Mouse (Mus musculus): ENCODE data around the gene Grin3a. TPM values are rescaled to one million over a fixed set of nuclear protein-coding genes. Genes with fewer than 3 reads are reported as not detected.
"Not testable (repeated sequence)": the region's sequence is repeated elsewhere in the genome, so short reads cannot be mapped to it uniquely, and the experiment has no call there.

Grin3a gene
- polyA plus RNA-seq, 1 experiment from 2014 or later = 39.3 TPM

- H3K27me3 ChIP-seq (ENCODE audit: control insufficient read depth, insufficient read depth, low read length) = no peaks in the 10 kb centered on the region
- WGBS = 97% methylated on average over 9 of the region's 9 CpGs
- H3K9me3 ChIP-seq (ENCODE audit: control insufficient read depth, low read length) = no peaks in the 10 kb centered on the region
- H3K4me1 ChIP-seq (ENCODE audit: control insufficient read depth, insufficient read depth, low read length) = no peaks in the 10 kb centered on the region
- no peak overlapping the region for H3K27ac ChIP-seq (ENCODE audit: low read depth, low read length)
- peaks cover 16% of the 10 kb centered on the region for H3K36me3 ChIP-seq (ENCODE audit: control insufficient read depth, insufficient read depth, low read length)
- H3K9ac ChIP-seq (replicated peaks; ENCODE audit: low read depth, low read length) = no peak overlapping the region
- no peak overlapping the region for H3K4me3 ChIP-seq (ENCODE audit: low read depth, low read length)
- H3K4me2 ChIP-seq (ENCODE audit: low read depth, low read length) = no peak overlapping the region
- no peak for ATAC-seq (ENCODE audit: low read depth)
Measured at GRCm38 (mm10) chr4:49661664-49662063, 183.9 kb downstream of the Grin3a start.

- Histone ChIP-seq H3K4me2 (ENCODE audit: low read depth, low read length) (no peak overlapping the region), H3K9ac (replicated peaks; ENCODE audit: low read depth, low read length) (no peak overlapping the region), H3K9me3 (ENCODE audit: control insufficient read depth, low read length) (no peaks in the 10 kb centered on the region), H3K4me3 (ENCODE audit: low read depth, low read length) (no peak overlapping the region), H3K27me3 (ENCODE audit: control insufficient read depth, insufficient read depth, low read length) (no peaks in the 10 kb centered on the region), H3K27ac (ENCODE audit: low read depth, low read length) (no peak overlapping the region), H3K36me3 (ENCODE audit: control insufficient read depth, insufficient read depth, low read length) (peaks cover 33% of the 10 kb centered on the region), H3K4me1 (ENCODE audit: control insufficient read depth, insufficient read depth, low read length) (no peaks in the 10 kb centered on the region)
- 90% methylated on average over 1 of the region's 1 CpGs for WGBS
- ATAC-seq (ENCODE audit: low read depth) = no peak
Measured at GRCm38 (mm10) chr4:49659421-49659820, 186.1 kb downstream of the Grin3a start.

GRCm38 (mm10) chr4:49639913-49640312, 205.6 kb downstream of the Grin3a start:
- no peak for ATAC-seq (ENCODE audit: low read depth)
- 84% methylated on average over 2 of the region's 2 CpGs for WGBS
- no peak overlapping the region for H3K4me2 ChIP-seq (ENCODE audit: low read depth, low read length)
- no peak overlapping the region for H3K4me3 ChIP-seq (ENCODE audit: low read depth, low read length)
- H3K36me3 ChIP-seq (ENCODE audit: control insufficient read depth, insufficient read depth, low read length) = peaks cover 32% of the 10 kb centered on the region
- H3K27me3 ChIP-seq (ENCODE audit: control insufficient read depth, insufficient read depth, low read length) = no peaks in the 10 kb centered on the region
- no peak overlapping the region for H3K27ac ChIP-seq (ENCODE audit: low read depth, low read length)
- no peak overlapping the region for H3K9ac ChIP-seq (replicated peaks; ENCODE audit: low read depth, low read length)
- no peaks in the 10 kb centered on the region for H3K9me3 ChIP-seq (ENCODE audit: control insufficient read depth, low read length)
- H3K4me1 ChIP-seq (ENCODE audit: control insufficient read depth, insufficient read depth, low read length) = no peaks in the 10 kb centered on the region

GRCm38 (mm10) chr4:49637821-49638220, 207.7 kb downstream of the Grin3a start:
- no peak overlapping the region for H3K9ac ChIP-seq (replicated peaks; ENCODE audit: low read depth, low read length)
- H3K4me3 ChIP-seq (ENCODE audit: low read depth, low read length) = no peak overlapping the region
- H3K27ac ChIP-seq (ENCODE audit: low read depth, low read length) = no peak overlapping the region
- no peaks in the 10 kb centered on the region for H3K27me3 ChIP-seq (ENCODE audit: control insufficient read depth, insufficient read depth, low read length)
- peaks cover 13% of the 10 kb centered on the region for H3K4me1 ChIP-seq (ENCODE audit: control insufficient read depth, insufficient read depth, low read length)
- H3K36me3 ChIP-seq (ENCODE audit: control insufficient read depth, insufficient read depth, low read length) = peaks cover 31% of the 10 kb centered on the region
- WGBS = 92% methylated on average over 11 of the region's 11 CpGs
- no peak overlapping the region for H3K4me2 ChIP-seq (ENCODE audit: low read depth, low read length)
- H3K9me3 ChIP-seq (ENCODE audit: control insufficient read depth, low read length) = no peaks in the 10 kb centered on the region
- no peak for ATAC-seq (ENCODE audit: low read depth)

GRCm38 (mm10) chr4:49632139-49632481, 213.4 kb downstream of the Grin3a start:
- Histone ChIP-seq H3K4me1 (ENCODE audit: control insufficient read depth, insufficient read depth, low read length) (peaks cover 13% of the 10 kb centered on the region), H3K36me3 (ENCODE audit: control insufficient read depth, insufficient read depth, low read length) (0 out of 2 replicates have a peak, but pooled peaks cover 8% of the 10 kb centered on the region), H3K9ac (replicated peaks; ENCODE audit: low read depth, low read length) (peak overlapping the region; percentile 75), H3K9me3 (ENCODE audit: control insufficient read depth, low read length) (no peaks in the 10 kb centered on the region), H3K4me2 (ENCODE audit: low read depth, low read length) (peak overlapping the region; percentile 78), H3K27me3 (ENCODE audit: control insufficient read depth, insufficient read depth, low read length) (no peaks in the 10 kb centered on the region), H3K27ac (ENCODE audit: low read depth, low read length) (peak overlapping the region; percentile 87), H3K4me3 (ENCODE audit: low read depth, low read length) (peak overlapping the region; percentile 86)
- ATAC-seq (ENCODE audit: low read depth) = peak; percentile 83
- WGBS = under 1% methylated on average over 30 of the region's 30 CpGs

GRCm38 (mm10) chr4:49631319-49632138, 214.0 kb downstream of the Grin3a start, which contains the start of gene Rnf20:
Rnf20 (plus strand) TSS chr4:49632006.
- Histone ChIP-seq H3K4me3 (ENCODE audit: low read depth, low read length) (peak within 1 kb of the TSS; percentile 86), H3K4me1 (ENCODE audit: control insufficient read depth, insufficient read depth, low read length) (peaks cover 13% of the 10 kb centered on the region), H3K9ac (replicated peaks; ENCODE audit: low read depth, low read length) (peak within 1 kb of the TSS; percentile 75), H3K27ac (ENCODE audit: low read depth, low read length) (peak within 1 kb of the TSS; percentile 87), H3K36me3 (ENCODE audit: control insufficient read depth, insufficient read depth, low read length) (0 out of 2 replicates have a peak, but pooled peaks cover 8% of the 10 kb centered on the region), H3K4me2 (ENCODE audit: low read depth, low read length) (peak within 1 kb of the TSS; percentile 78), H3K27me3 (ENCODE audit: control insufficient read depth, insufficient read depth, low read length) (no peaks in the 10 kb centered on the region), H3K9me3 (ENCODE audit: control insufficient read depth, low read length) (no peaks in the 10 kb centered on the region)
- WGBS = 4% methylated on average over 37 of the region's 37 CpGs
- peak; percentile 97 for ATAC-seq (ENCODE audit: low read depth)

GRCm38 (mm10) chr4:49628941-49629340, 216.6 kb downstream of the Grin3a start:
- no peaks in the 10 kb centered on the region for H3K9me3 ChIP-seq (ENCODE audit: control insufficient read depth, low read length)
- H3K4me2 ChIP-seq (ENCODE audit: low read depth, low read length) = no peak overlapping the region
- H3K4me1 ChIP-seq (ENCODE audit: control insufficient read depth, insufficient read depth, low read length) = peaks cover 8% of the 10 kb centered on the region
- no peak overlapping the region for H3K27ac ChIP-seq (ENCODE audit: low read depth, low read length)
- H3K9ac ChIP-seq (replicated peaks; ENCODE audit: low read depth, low read length) = no peak overlapping the region
- no peak overlapping the region for H3K4me3 ChIP-seq (ENCODE audit: low read depth, low read length)
- 80% methylated on average over 5 of the region's 5 CpGs for WGBS
- no peaks in the 10 kb centered on the region for H3K36me3 ChIP-seq (ENCODE audit: control insufficient read depth, insufficient read depth, low read length)
- no peak for ATAC-seq (ENCODE audit: low read depth)
- no peaks in the 10 kb centered on the region for H3K27me3 ChIP-seq (ENCODE audit: control insufficient read depth, insufficient read depth, low read length)

GRCm38 (mm10) chr4:49626973-49627372, 218.6 kb downstream of the Grin3a start:
- H3K4me1 ChIP-seq (ENCODE audit: control insufficient read depth, insufficient read depth, low read length) = no peaks in the 10 kb centered on the region
- H3K9me3 ChIP-seq (ENCODE audit: control insufficient read depth, low read length) = no peaks in the 10 kb centered on the region

GRCm38 (mm10) chr4:49624969-49625368, 220.6 kb downstream of the Grin3a start:
- H3K27ac ChIP-seq (ENCODE audit: low read depth, low read length); H3K4me1 ChIP-seq (ENCODE audit: control insufficient read depth, insufficient read depth, low read length); H3K27me3 ChIP-seq (ENCODE audit: control insufficient read depth, insufficient read depth, low read length); H3K9me3 ChIP-seq (ENCODE audit: control insufficient read depth, low read length); H3K4me3 ChIP-seq (ENCODE audit: low read depth, low read length); H3K4me2 ChIP-seq (ENCODE audit: low read depth, low read length); ATAC-seq (ENCODE audit: low read depth); H3K9ac ChIP-seq (replicated peaks; ENCODE audit: low read depth, low read length); H3K36me3 ChIP-seq (ENCODE audit: control insufficient read depth, insufficient read depth, low read length): not testable (repeated sequence)
- WGBS = 91% methylated on average over 4 of the region's 4 CpGs

More at GRCm38 (mm10) chr4:49626973-49627372, 218.6 kb downstream of the Grin3a start:
- H3K27ac ChIP-seq (ENCODE audit: low read depth, low read length) = no peak overlapping the region
- WGBS = 4% methylated on average over 3 of the region's 3 CpGs
- no peak overlapping the region for H3K9ac ChIP-seq (replicated peaks; ENCODE audit: low read depth, low read length)
- H3K4me3 ChIP-seq (ENCODE audit: low read depth, low read length) = no peak overlapping the region
- no peaks in the 10 kb centered on the region for H3K27me3 ChIP-seq (ENCODE audit: control insufficient read depth, insufficient read depth, low read length)
- ATAC-seq (ENCODE audit: low read depth) = no peak
- H3K36me3 ChIP-seq (ENCODE audit: control insufficient read depth, insufficient read depth, low read length) = no peaks in the 10 kb centered on the region
- H3K4me2 ChIP-seq (ENCODE audit: low read depth, low read length) = no peak overlapping the region

All from neural tube, embryonic 14.5 days (tissue).